Mouse (Mus musculus): ENCODE measurements around the gene Fh1.

- TF ChIP-seq CTCF (conservative IDR thresholded peaks at IDR 0.05; ENCODE audit: low read length), result no peak
- no peak for TF ChIP-seq POU5F1 (IDR thresholded peaks at IDR 0.05; ENCODE audit: borderline replicate concordance, low read length)
These were observed 73.0 kb downstream of the Fh1 start for GRCm38 (mm10) chr1:175552474-175552873.
